Mouse (Mus musculus) brain, embryonic 14.5 days (tissue): ENCODE data around the gene Edar.

Source experiments
- CTCF ChIP-seq: fragments of 200-500 bp; IDR thresholded peaks from 2 replicates; pipeline ENCODE4 v1.5.1; 2012; ENCODE audit warnings: inconsistent platforms, mild to moderate bottlenecking, moderate library complexity, borderline replicate concordance; ENCODE audit not compliant: insufficient read depth, insufficient read length; ENCODE audit errors: extremely low read depth
- POLR2A ChIP-seq: fragments of 200-500 bp; IDR thresholded peaks from 2 replicates; pipeline ENCODE4 v1.6.1; 2012; ENCODE audit warnings: mild to moderate bottlenecking, inconsistent platforms, borderline replicate concordance; ENCODE audit not compliant: poor library complexity, insufficient read depth, insufficient read length, severe bottlenecking; ENCODE audit errors: extremely low read depth

DNA sequence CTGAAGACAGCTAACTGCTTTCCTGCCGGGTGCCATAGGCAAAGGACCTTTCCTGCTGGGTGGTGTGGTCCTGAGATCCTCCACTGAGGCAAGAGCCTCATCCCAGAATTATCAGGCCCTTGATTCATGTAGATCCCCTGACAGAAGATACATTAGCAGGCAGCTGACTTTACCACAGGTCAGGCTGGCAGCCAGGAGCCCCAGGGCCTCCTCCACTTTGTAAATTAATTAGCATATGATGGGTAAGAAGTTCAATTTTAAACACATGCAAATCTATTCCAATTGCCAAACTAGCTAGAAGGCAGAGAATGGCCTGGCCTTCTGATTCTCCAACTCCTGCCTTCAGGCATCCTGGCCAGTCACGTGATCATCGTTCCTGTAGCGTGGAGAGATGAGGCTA lies 56.2 kb downstream of the Edar start:
- TF ChIP-seq POLR2A, result no peak
- TF ChIP-seq CTCF, result no peak
